Mouse (Mus musculus) heart, postnatal 0 days (tissue): ENCODE data around the gene Endov. TPM values are rescaled to one million over a fixed set of nuclear protein-coding genes. Genes with fewer than 3 reads are reported as not detected.

Source experiments
- ATAC-seq: fragments of 200-750 bp; cut with Nextera tagmentation; 2 replicates; pipeline ENCODE4 v1.8.0; 2017; ENCODE audit warnings: low read depth, moderate number of reproducible peaks, moderate library complexity; ENCODE audit not compliant: insufficient read depth
- DNase-seq: peaks from one replicate; pipeline ENCODE4 v3.0.0-alpha.2; 2016; ENCODE audit warnings: low spot score
- H3K27ac ChIP-seq: fragments of 300-500 bp; sonication (generic); 2 replicates; pipeline ENCODE4 v1.5.1; 2014; ENCODE audit warnings: low read depth, mild to moderate bottlenecking
- H3K27me3 ChIP-seq: fragments of 300-500 bp; sonication (generic); 2 replicates; pipeline ENCODE4 v1.6.1; 2014; ENCODE audit warnings: low read length, mixed read lengths; ENCODE audit not compliant: control insufficient read depth, insufficient read depth
- H3K36me3 ChIP-seq: fragments of 300-500 bp; sonication (generic); replicated peaks from 2 replicates; pipeline ENCODE4 v1.6.1; 2014; ENCODE audit warnings: low read length, mixed read lengths; ENCODE audit not compliant: control insufficient read depth, insufficient read depth
- H3K4me1 ChIP-seq: fragments of 300-500 bp; sonication (generic); 2 replicates; pipeline ENCODE4 v1.6.1; 2014; ENCODE audit warnings: antibody characterized with exemption; ENCODE audit not compliant: control insufficient read depth, insufficient read depth
- H3K4me2 ChIP-seq: fragments of 300-500 bp; sonication (generic); 2 replicates; pipeline ENCODE4 v1.6.1; 2014; ENCODE audit warnings: low read depth, mild to moderate bottlenecking, low read length, moderate library complexity
- H3K4me3 ChIP-seq: fragments of 300-500 bp; sonication (generic); 2 replicates; pipeline ENCODE4 v1.5.1; 2014; ENCODE audit warnings: low read depth, low read length
- H3K9ac ChIP-seq: fragments of 300-500 bp; sonication (generic); replicated peaks from 2 replicates; pipeline ENCODE4 v1.6.1; 2014; ENCODE audit warnings: low read depth, low read length, mixed read lengths
- H3K9me3 ChIP-seq: fragments of 300-500 bp; sonication (generic); replicated peaks from 2 replicates; pipeline ENCODE4 v1.6.1; 2016; ENCODE audit warnings: low read length; ENCODE audit not compliant: control insufficient read depth
- CTCF ChIP-seq: IDR thresholded peaks from 2 replicates; pipeline ENCODE4 v1.5.1; 2016; ENCODE audit warnings: antibody characterized with exemption, control low read depth, low read depth
- EP300 ChIP-seq: IDR thresholded peaks from 2 replicates; pipeline ENCODE4 v1.6.1; 2016; ENCODE audit warnings: antibody characterized with exemption, low read depth
- WGBS: fragments of 180-500 bp; shearing (Covaris S2); extraction: QIAGEN DNeasy Blood & Tissue Kit; methylation state at CpG from one replicate; pipeline ENCODE4 v1.1.7; 2014; 5-methylcytosine and 5-hydroxymethylcytosine counted together
- polyA plus RNA-seq: library from polyadenylated mRNA; unstranded; fragments of >200 nt; fragmentation: Nextera tagmentation; extraction: Ambion mirVana; gene quantifications from 2 replicates; pipeline ENCODE4 v1.2.1, GENCODE M21; 2015
- total RNA-seq: library from RNA; depleted of rRNA; stranded (reverse); fragments of >200 nt; gene quantifications from 2 replicates; pipeline ENCODE4 v1.2.3, GENCODE M21; 2014; ENCODE audit warnings: low replicate concordance

Gene Endov
- total and polyA plus RNA-seq, 2 experiments from 2014 or later = 7.4 to 15.0 TPM

DNA sequence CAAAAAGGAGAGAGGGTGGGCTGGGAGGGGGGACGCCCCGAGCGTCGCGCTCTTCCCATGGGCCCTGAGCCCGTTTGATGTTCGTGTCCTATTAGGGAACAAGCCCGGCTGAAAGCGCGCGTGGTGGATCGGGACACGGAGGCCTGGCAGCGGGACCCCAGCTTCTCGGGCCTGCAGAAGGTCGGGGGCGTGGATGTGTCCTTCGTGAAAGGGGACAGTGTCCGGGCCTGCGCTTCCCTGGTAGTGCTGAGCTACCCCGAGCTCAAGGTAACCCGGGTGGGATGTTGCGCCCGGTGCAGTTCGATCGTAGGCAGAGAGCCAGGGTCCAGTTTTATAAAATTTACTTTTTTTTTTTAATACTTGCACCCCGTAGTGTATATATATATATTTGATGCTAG is 542 bp downstream of the Endov start:
- Histone ChIP-seq H3K27me3 (no peaks in the 10 kb centered on the region), H3K4me1 (peaks cover 15% of the 10 kb centered on the region), H3K4me3 (peak overlapping the region; percentile 81), H3K36me3 (peaks cover 29% of the 10 kb centered on the region), H3K9ac (peak overlapping the region; percentile 81), H3K4me2 (peak overlapping the region; percentile 93), H3K9me3 (no peaks in the 10 kb centered on the region), H3K27ac (peak overlapping the region; percentile 82)
- ATAC-seq (peak; percentile 5; the same call in 1 of the 2 replicates), DNase-seq (no peak)
- 6% methylated on average over 27 of the region's 27 CpGs for WGBS
- TF ChIP-seq CTCF (no peak), EP300 (no peak)

DNA sequence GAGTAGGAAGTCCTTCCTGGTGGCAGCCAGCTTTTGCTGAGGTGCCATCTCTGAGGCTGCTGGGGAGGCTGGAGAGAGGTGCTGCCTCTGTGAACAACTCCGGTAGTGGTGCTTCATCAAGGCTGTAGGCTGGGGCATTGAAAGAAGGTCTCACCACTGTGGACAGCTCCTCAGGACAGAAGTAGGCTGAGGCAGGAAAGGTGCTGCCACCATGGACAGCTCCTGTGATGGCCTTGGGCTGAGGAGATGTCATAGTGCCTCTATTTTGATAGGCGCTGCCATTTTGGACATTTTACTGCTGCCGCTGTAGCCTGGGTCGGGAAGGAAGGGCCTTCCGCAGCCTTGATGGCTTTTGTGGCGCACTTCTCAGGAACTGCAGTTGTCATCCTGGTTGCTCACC is 1.7 kb downstream of the Endov start:
- Histone ChIP-seq H3K4me2 (no peak overlapping the region), H3K27ac (no peak overlapping the region), H3K9ac (no peak overlapping the region), H3K36me3 (peaks cover 18% of the 10 kb centered on the region), H3K9me3 (no peaks in the 10 kb centered on the region), H3K4me1 (peaks cover 15% of the 10 kb centered on the region), H3K4me3 (no peak overlapping the region), H3K27me3 (no peaks in the 10 kb centered on the region)
- DNase-seq (no peak), ATAC-seq (no peak)
- 93% methylated on average over 6 of the region's 6 CpGs for WGBS
- TF ChIP-seq EP300 (no peak), CTCF (no peak)

DNA sequence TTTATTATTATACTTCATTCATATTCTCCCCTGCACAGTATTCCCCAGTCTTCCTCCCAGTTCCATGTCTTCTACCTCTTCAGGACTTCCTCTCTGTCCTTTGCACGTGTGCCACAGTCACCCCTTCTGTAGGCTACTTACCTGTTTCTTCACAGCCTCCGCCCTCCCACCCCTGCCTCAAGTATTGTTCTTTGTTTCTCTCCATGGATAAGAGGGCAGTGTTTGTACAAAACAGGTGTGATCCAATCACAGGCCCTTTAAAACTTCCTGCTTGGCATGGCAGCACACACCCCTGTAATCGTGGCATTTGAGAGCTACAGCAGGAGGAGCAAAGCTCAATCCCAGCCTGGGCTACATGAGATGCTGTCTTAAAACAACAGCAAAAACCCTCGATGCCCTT is 2.4 kb downstream of the Endov start:
- H3K4me3 ChIP-seq = no peak overlapping the region
- WGBS = 81% methylated on average over 4 of the region's 4 CpGs
- H3K9ac ChIP-seq = no peak overlapping the region
- peaks cover 15% of the 10 kb centered on the region for H3K4me1 ChIP-seq
- no peak for ATAC-seq
- TF ChIP-seq CTCF (no peak), EP300 (no peak)
- no peaks in the 10 kb centered on the region for H3K27me3 ChIP-seq
- no peak overlapping the region for H3K27ac ChIP-seq
- peaks cover 13% of the 10 kb centered on the region for H3K36me3 ChIP-seq
- no peak overlapping the region for H3K4me2 ChIP-seq
- H3K9me3 ChIP-seq = no peaks in the 10 kb centered on the region
- no peak for DNase-seq

DNA sequence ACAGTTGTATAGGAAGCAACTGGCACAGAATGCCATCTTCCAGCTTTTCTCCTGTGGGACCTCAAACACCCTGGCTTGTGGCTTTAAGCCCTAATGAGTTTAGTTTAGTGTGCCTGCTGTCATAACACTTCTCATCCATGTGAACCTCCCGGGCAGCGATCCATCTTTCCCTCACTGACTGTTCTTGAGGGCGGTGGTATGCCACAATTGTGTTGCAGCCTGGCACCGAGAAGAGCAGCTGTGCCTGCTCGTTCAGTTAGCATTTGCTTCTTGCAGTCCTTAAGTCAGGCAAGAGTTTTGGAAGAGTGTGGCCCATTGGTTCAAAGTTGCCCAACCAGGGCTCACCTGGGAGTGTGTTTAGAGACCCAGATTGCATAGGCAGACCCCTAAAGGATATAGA is 5.0 kb downstream of the Endov start:
- Histone ChIP-seq H3K9ac (no peak overlapping the region), H3K36me3 (peaks cover 28% of the 10 kb centered on the region), H3K4me1 (peaks cover 7% of the 10 kb centered on the region), H3K9me3 (no peaks in the 10 kb centered on the region), H3K4me3 (no peak overlapping the region), H3K27ac (no peak overlapping the region), H3K4me2 (no peak overlapping the region), H3K27me3 (no peaks in the 10 kb centered on the region)
- ATAC-seq = no peak
- no peak for DNase-seq
- TF ChIP-seq EP300 = no peak
- no peak for TF ChIP-seq CTCF
- WGBS = 88% methylated on average over 5 of the region's 5 CpGs

DNA sequence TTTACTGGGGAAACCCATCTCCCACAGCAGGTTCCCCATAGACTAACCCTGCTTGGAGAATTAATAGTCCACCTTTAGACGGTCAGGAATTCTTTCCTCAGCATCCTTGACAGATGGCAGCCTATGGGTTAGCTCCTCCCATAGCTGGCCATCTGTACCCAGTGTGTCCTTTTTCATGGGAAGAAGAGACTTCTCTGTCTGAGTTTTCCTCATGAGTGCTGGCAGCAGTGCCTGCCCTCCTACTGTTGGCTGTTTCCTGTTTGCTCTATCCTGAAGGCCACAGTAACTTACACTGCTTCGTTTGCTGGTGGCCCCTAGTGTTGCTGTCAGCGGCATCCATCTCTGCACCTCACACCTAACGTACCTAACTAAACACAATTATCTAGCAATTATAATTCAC is 6.3 kb downstream of the Endov start:
- no peak for DNase-seq
- Histone ChIP-seq H3K36me3 (peaks cover 36% of the 10 kb centered on the region), H3K4me3 (no peak overlapping the region), H3K4me1 (peaks cover under 1% of the 10 kb centered on the region; the same call in 1 of the 2 replicates), H3K27me3 (no peaks in the 10 kb centered on the region), H3K9me3 (no peaks in the 10 kb centered on the region), H3K27ac (no peak overlapping the region), H3K4me2 (no peak overlapping the region), H3K9ac (no peak overlapping the region)
- 71% methylated on average over 4 of the region's 4 CpGs for WGBS
- ATAC-seq = no peak
- no peak for TF ChIP-seq EP300
- no peak for TF ChIP-seq CTCF

DNA sequence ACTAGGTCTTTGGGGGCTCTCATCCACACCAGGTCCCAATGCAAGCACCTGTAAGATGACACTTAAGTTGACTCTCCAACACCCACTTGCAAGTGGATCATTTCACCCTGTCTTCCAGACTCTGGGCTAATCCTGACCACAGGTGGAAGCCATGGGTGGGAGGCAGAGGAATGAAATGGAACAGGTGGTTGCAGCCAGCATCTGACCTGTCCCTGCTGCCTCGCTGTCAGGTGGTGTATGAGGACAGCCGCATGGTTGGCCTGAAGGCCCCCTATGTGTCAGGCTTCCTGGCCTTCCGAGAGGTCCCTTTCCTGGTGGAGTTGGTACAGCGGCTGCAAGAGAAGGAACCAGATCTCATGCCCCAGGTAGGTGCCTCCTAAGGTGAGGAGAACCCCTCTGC is 8.2 kb downstream of the Endov start:
- Histone ChIP-seq H3K9ac (no peak overlapping the region), H3K27ac (no peak overlapping the region), H3K4me2 (no peak overlapping the region), H3K4me3 (no peak overlapping the region), H3K4me1 (no peaks in the 10 kb centered on the region), H3K27me3 (no peaks in the 10 kb centered on the region), H3K9me3 (no peaks in the 10 kb centered on the region), H3K36me3 (peaks cover 40% of the 10 kb centered on the region)
- no peak for ATAC-seq
- TF ChIP-seq EP300 = no peak
- no peak for TF ChIP-seq CTCF
- DNase-seq = no peak
- WGBS = 86% methylated on average over 4 of the region's 4 CpGs
